In genomic region chr11:93443777-93444176, GRCm38 (mm10) we compare ENCODE assay signal across 16 mouse cellular contexts.
"Had no signal": no experiment of that assay in that cellular context is flagged by ENCODE, and none has a peak within 500 bp of the region (broad histone marks: within the 10 kb centered on the region; RNA-seq: fewer than 3 reads in every experiment).

No protein-coding gene starts in this region.

- H3K9me3 ChIP-seq: limb, embryonic 10.5 days; liver, embryonic 15.5 days; megakaryocyte, embryonic 14.5 days; midbrain, embryonic 12.5 days; stomach, embryonic 15.5 days had no signal

- H3K4me1 ChIP-seq: limb, embryonic 10.5 days; liver, embryonic 15.5 days; megakaryocyte, embryonic 14.5 days; midbrain, embryonic 12.5 days; stomach, embryonic 15.5 days had no signal

- H3K4me3 ChIP-seq: layer of hippocampus, adult 2 months; limb, embryonic 10.5 days; liver, embryonic 15.5 days; megakaryocyte, embryonic 14.5 days; midbrain, embryonic 12.5 days; stomach, embryonic 15.5 days had no signal

- H3K27me3 ChIP-seq: liver, embryonic 15.5 days; megakaryocyte, embryonic 14.5 days; midbrain, embryonic 12.5 days; stomach, embryonic 15.5 days had no signal

- H3K27ac ChIP-seq: kidney, postnatal 0 days; layer of hippocampus, adult 2 months; limb, embryonic 10.5 days; liver, embryonic 15.5 days; macrophage; midbrain, embryonic 12.5 days; stomach, embryonic 15.5 days had no signal

- DNase-seq: kidney, postnatal 4 days; lung, embryonic 14.5 days; lung, postnatal 10 days; right cerebral cortex, postnatal 14 days; thymus, adult 2 months; thymus, postnatal 25 days had no signal

- H3K9ac ChIP-seq: liver, embryonic 15.5 days; lung, embryonic 14.5 days; midbrain, embryonic 12.5 days; stomach, embryonic 15.5 days had no signal

- H3K36me3 ChIP-seq: limb, embryonic 10.5 days; liver, embryonic 15.5 days; midbrain, embryonic 12.5 days; stomach, embryonic 15.5 days had no signal

- ATAC-seq: midbrain, embryonic 16.5 days had no signal

- H3K4me2 ChIP-seq: liver, embryonic 11.5 days; liver, embryonic 15.5 days; lung, embryonic 14.5 days; midbrain, embryonic 12.5 days; stomach, embryonic 15.5 days had no signal
